Mouse (Mus musculus): ENCODE results near the gene Hnrnpab.

DNA sequence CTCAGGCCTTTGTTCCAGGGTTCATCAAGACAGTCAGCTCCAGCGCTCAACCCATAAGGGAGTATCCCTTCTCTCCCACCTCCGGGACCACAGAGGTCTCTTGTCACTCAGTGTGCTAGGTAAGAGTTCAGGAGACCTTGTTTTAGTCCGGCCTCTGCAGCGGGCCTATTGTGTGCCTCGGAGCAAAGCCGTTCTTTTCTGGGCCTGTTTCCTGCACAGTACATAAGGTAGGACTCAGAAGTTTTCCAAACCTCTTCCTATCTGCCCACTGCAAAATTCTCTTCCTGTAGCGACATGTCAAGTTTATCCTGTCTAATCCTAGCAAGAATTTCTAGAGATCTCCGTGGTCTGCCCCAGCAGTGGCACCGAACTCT is 22.6 kb downstream of the Hnrnpab start:
- TF ChIP-seq ZC3H11A (IDR thresholded peaks at IDR 0.05; ENCODE audit: borderline replicate concordance, low read depth, low read length) (no peak), CHD2 (IDR thresholded peaks at IDR 0.05; ENCODE audit: low read depth, low read length) (no peak; the same call in 1 of the 2 replicates)

Measured in ES-E14 (cell line).